Mouse (Mus musculus): Measurements from ENCODE around the gene Gtf2h5. TPM values are rescaled to one million over a fixed set of nuclear protein-coding genes. Genes with fewer than 3 reads are reported as not detected.

The Gtf2h5 gene
- 203 and 213 TPM in 2 replicates for polyA plus RNA-seq (2015; fragmentation: Nextera tagmentation; extraction: Ambion mirVana)

GRCm38 (mm10) chr17:6079287-6080122 lies at the start of gene Gtf2h5, which contains the start of gene Serac1:
Gtf2h5 (plus strand) TSS chr17:6079786.
Serac1 (minus strand) TSS chr17:6079741.
- under 1% methylated on average over 70 of the region's 70 CpGs for WGBS
- Histone ChIP-seq H3K4me1 (replicated peaks; ENCODE audit: control insufficient read depth, insufficient read depth, low read length) (peaks cover 23% of the 10 kb centered on the region), H3K9me3 (ENCODE audit: control insufficient read depth, low read length) (no peaks in the 10 kb centered on the region)

GRCm38 (mm10) chr17:6035661-6036060 lies 43.9 kb upstream of the Gtf2h5 start:
- ATAC-seq = no peak

More at GRCm38 (mm10) chr17:6079287-6080122, at the start of gene Gtf2h5, which contains the start of gene Serac1:
- peak within 1 kb of the TSS; percentile 72 for H3K4me3 ChIP-seq (replicated peaks; ENCODE audit: low read length)
- peak; percentile 96 for ATAC-seq
- H3K27ac ChIP-seq (ENCODE audit: low read length) = peak within 1 kb of the TSS; percentile 91
- H3K4me2 ChIP-seq (ENCODE audit: low read length) = peak within 1 kb of the TSS; percentile 83
- H3K36me3 ChIP-seq (ENCODE audit: control insufficient read depth, insufficient read depth) = no peaks in the 10 kb centered on the region
- H3K9ac ChIP-seq (replicated peaks; ENCODE audit: low read depth, low read length) = peak within 1 kb of the TSS; percentile 75
- H3K27me3 ChIP-seq (replicated peaks; ENCODE audit: control insufficient read depth, insufficient read depth, low read length) = no peaks in the 10 kb centered on the region

GRCm38 (mm10) chr17:6036458-6036857 lies 43.1 kb upstream of the Gtf2h5 start:
- H3K27me3 ChIP-seq (replicated peaks; ENCODE audit: control insufficient read depth, insufficient read depth, low read length) = no peaks in the 10 kb centered on the region
- no peak overlapping the region for H3K4me3 ChIP-seq (replicated peaks; ENCODE audit: low read length)
- no peaks in the 10 kb centered on the region for H3K36me3 ChIP-seq (ENCODE audit: control insufficient read depth, insufficient read depth)
- no peak overlapping the region for H3K9ac ChIP-seq (replicated peaks; ENCODE audit: low read depth, low read length)
- H3K4me1 ChIP-seq (replicated peaks; ENCODE audit: control insufficient read depth, insufficient read depth, low read length) = no peaks in the 10 kb centered on the region
- no peaks in the 10 kb centered on the region for H3K9me3 ChIP-seq (ENCODE audit: control insufficient read depth, low read length)
- WGBS = 87% methylated on average over 8 of the region's 8 CpGs
- H3K4me2 ChIP-seq (ENCODE audit: low read length) = no peak overlapping the region
- no peak for ATAC-seq
- H3K27ac ChIP-seq (ENCODE audit: low read length) = no peak overlapping the region

More at GRCm38 (mm10) chr17:6035661-6036060, 43.9 kb upstream of the Gtf2h5 start:
- no peak overlapping the region for H3K9ac ChIP-seq (replicated peaks; ENCODE audit: low read depth, low read length)
- H3K27ac ChIP-seq (ENCODE audit: low read length) = no peak overlapping the region
- WGBS = 32% methylated on average over 8 of the region's 8 CpGs
- H3K4me3 ChIP-seq (replicated peaks; ENCODE audit: low read length) = no peak overlapping the region
- no peaks in the 10 kb centered on the region for H3K36me3 ChIP-seq (ENCODE audit: control insufficient read depth, insufficient read depth)
- H3K9me3 ChIP-seq (ENCODE audit: control insufficient read depth, low read length) = no peaks in the 10 kb centered on the region
- no peaks in the 10 kb centered on the region for H3K4me1 ChIP-seq (replicated peaks; ENCODE audit: control insufficient read depth, insufficient read depth, low read length)
- no peak overlapping the region for H3K4me2 ChIP-seq (ENCODE audit: low read length)
- H3K27me3 ChIP-seq (replicated peaks; ENCODE audit: control insufficient read depth, insufficient read depth, low read length) = no peaks in the 10 kb centered on the region

- WGBS = 90% methylated on average over 11 of the region's 11 CpGs
- no peak overlapping the region for H3K4me3 ChIP-seq (replicated peaks; ENCODE audit: low read length)
- no peak for ATAC-seq
- no peak overlapping the region for H3K4me2 ChIP-seq (ENCODE audit: low read length)
- no peak overlapping the region for H3K9ac ChIP-seq (replicated peaks; ENCODE audit: low read depth, low read length)
- H3K27me3 ChIP-seq (replicated peaks; ENCODE audit: control insufficient read depth, insufficient read depth, low read length) = no peaks in the 10 kb centered on the region
- H3K27ac ChIP-seq (ENCODE audit: low read length) = no peak overlapping the region
- no peaks in the 10 kb centered on the region for H3K36me3 ChIP-seq (ENCODE audit: control insufficient read depth, insufficient read depth)
- no peaks in the 10 kb centered on the region for H3K9me3 ChIP-seq (ENCODE audit: control insufficient read depth, low read length)
- H3K4me1 ChIP-seq (replicated peaks; ENCODE audit: control insufficient read depth, insufficient read depth, low read length) = no peaks in the 10 kb centered on the region
Measured at GRCm38 (mm10) chr17:6036872-6037271, 42.7 kb upstream of the Gtf2h5 start.

- 82% methylated on average over 10 of the region's 10 CpGs for WGBS
- no peak overlapping the region for H3K27ac ChIP-seq (ENCODE audit: low read length)
- H3K27me3 ChIP-seq (replicated peaks; ENCODE audit: control insufficient read depth, insufficient read depth, low read length) = no peaks in the 10 kb centered on the region
- H3K9ac ChIP-seq (replicated peaks; ENCODE audit: low read depth, low read length) = no peak overlapping the region
- ATAC-seq = no peak
- H3K4me3 ChIP-seq (replicated peaks; ENCODE audit: low read length) = no peak overlapping the region
- no peaks in the 10 kb centered on the region for H3K9me3 ChIP-seq (ENCODE audit: control insufficient read depth, low read length)
- H3K36me3 ChIP-seq (ENCODE audit: control insufficient read depth, insufficient read depth) = no peaks in the 10 kb centered on the region
- H3K4me2 ChIP-seq (ENCODE audit: low read length) = no peak overlapping the region
- H3K4me1 ChIP-seq (replicated peaks; ENCODE audit: control insufficient read depth, insufficient read depth, low read length) = no peaks in the 10 kb centered on the region
Measured at GRCm38 (mm10) chr17:6037507-6037906, 42.1 kb upstream of the Gtf2h5 start.

- Histone ChIP-seq H3K36me3 (ENCODE audit: control insufficient read depth, insufficient read depth) (peaks cover 3% of the 10 kb centered on the region; the same call in 1 of the 2 replicates), H3K4me2 (ENCODE audit: low read length) (no peak overlapping the region), H3K4me3 (replicated peaks; ENCODE audit: low read length) (no peak overlapping the region), H3K9me3 (ENCODE audit: control insufficient read depth, low read length) (no peaks in the 10 kb centered on the region), H3K27me3 (replicated peaks; ENCODE audit: control insufficient read depth, insufficient read depth, low read length) (no peaks in the 10 kb centered on the region), H3K4me1 (replicated peaks; ENCODE audit: control insufficient read depth, insufficient read depth, low read length) (no peaks in the 10 kb centered on the region), H3K9ac (replicated peaks; ENCODE audit: low read depth, low read length) (no peak overlapping the region), H3K27ac (ENCODE audit: low read length) (no peak overlapping the region)
- no peak for ATAC-seq
- 61% methylated on average over 4 of the region's 4 CpGs for WGBS
Measured at GRCm38 (mm10) chr17:6052801-6053200, 26.8 kb upstream of the Gtf2h5 start.

GRCm38 (mm10) chr17:6054934-6055355 lies 24.6 kb upstream of the Gtf2h5 start:
- peaks cover 3% of the 10 kb centered on the region; the same call in 1 of the 2 replicates for H3K36me3 ChIP-seq (ENCODE audit: control insufficient read depth, insufficient read depth)
- no peak overlapping the region for H3K4me3 ChIP-seq (replicated peaks; ENCODE audit: low read length)
- 20% methylated on average over 5 of the region's 5 CpGs for WGBS
- no peak for ATAC-seq
- H3K4me2 ChIP-seq (ENCODE audit: low read length) = no peak overlapping the region
- H3K4me1 ChIP-seq (replicated peaks; ENCODE audit: control insufficient read depth, insufficient read depth, low read length) = no peaks in the 10 kb centered on the region
- no peaks in the 10 kb centered on the region for H3K9me3 ChIP-seq (ENCODE audit: control insufficient read depth, low read length)
- H3K27me3 ChIP-seq (replicated peaks; ENCODE audit: control insufficient read depth, insufficient read depth, low read length) = no peaks in the 10 kb centered on the region
- H3K9ac ChIP-seq (replicated peaks; ENCODE audit: low read depth, low read length) = no peak overlapping the region
- H3K27ac ChIP-seq (ENCODE audit: low read length) = no peak overlapping the region

GRCm38 (mm10) chr17:6062793-6063192 lies 16.8 kb upstream of the Gtf2h5 start:
- H3K9ac ChIP-seq (replicated peaks; ENCODE audit: low read depth, low read length) = no peak overlapping the region
- no peak overlapping the region for H3K27ac ChIP-seq (ENCODE audit: low read length)
- no peaks in the 10 kb centered on the region for H3K4me1 ChIP-seq (replicated peaks; ENCODE audit: control insufficient read depth, insufficient read depth, low read length)
- H3K9me3 ChIP-seq (ENCODE audit: control insufficient read depth, low read length) = no peaks in the 10 kb centered on the region
- H3K4me2 ChIP-seq (ENCODE audit: low read length) = no peak overlapping the region
- no peak overlapping the region for H3K4me3 ChIP-seq (replicated peaks; ENCODE audit: low read length)
- ATAC-seq = no peak
- WGBS = 90% methylated on average over 8 of the region's 8 CpGs
- peaks cover 19% of the 10 kb centered on the region for H3K36me3 ChIP-seq (ENCODE audit: control insufficient read depth, insufficient read depth)
- H3K27me3 ChIP-seq (replicated peaks; ENCODE audit: control insufficient read depth, insufficient read depth, low read length) = no peaks in the 10 kb centered on the region

- H3K9me3 ChIP-seq (ENCODE audit: control insufficient read depth, low read length) = no peaks in the 10 kb centered on the region
- H3K9ac ChIP-seq (replicated peaks; ENCODE audit: low read depth, low read length) = no peak overlapping the region
- no peak overlapping the region for H3K4me3 ChIP-seq (replicated peaks; ENCODE audit: low read length)
- no peaks in the 10 kb centered on the region for H3K27me3 ChIP-seq (replicated peaks; ENCODE audit: control insufficient read depth, insufficient read depth, low read length)
- H3K4me1 ChIP-seq (replicated peaks; ENCODE audit: control insufficient read depth, insufficient read depth, low read length) = no peaks in the 10 kb centered on the region
- peaks cover 19% of the 10 kb centered on the region for H3K36me3 ChIP-seq (ENCODE audit: control insufficient read depth, insufficient read depth)
- no peak overlapping the region for H3K4me2 ChIP-seq (ENCODE audit: low read length)
- ATAC-seq = no peak
- no peak overlapping the region for H3K27ac ChIP-seq (ENCODE audit: low read length)
- WGBS = 95% methylated on average over 5 of the region's 5 CpGs
Measured at GRCm38 (mm10) chr17:6063532-6063931, 16.1 kb upstream of the Gtf2h5 start.

Data from forebrain, embryonic 16.5 days (tissue).